Mouse (Mus musculus) kidney, adult 11 months (tissue): ENCODE measurements around the gene Oas1h.
A peak's percentile ranks its signal among the peaks of the same experiment; 100 is the strongest.
"Not testable (repeated sequence)": the region's sequence is repeated elsewhere in the genome, so short reads cannot be mapped to it uniquely, and the experiment has no call there.

Source experiments
- DNase-seq: peaks from one replicate; pipeline ENCODE4 v3.0.0; 2022

The Oas1h gene

GRCm38 (mm10) chr5:120887413-120887812 lies 26.2 kb downstream of the Oas1h start, which contains the start of gene Oas1g:
Oas1g (minus strand) TSS chr5:120887613.
- not testable (repeated sequence) for DNase-seq

- DNase-seq: no peak
Observed at GRCm38 (mm10) chr5:120887831-120888230, 26.6 kb downstream of the Oas1h start.

- not testable (repeated sequence) for DNase-seq
Observed at GRCm38 (mm10) chr5:120888294-120888815, 27.1 kb downstream of the Oas1h start.

- no peak for DNase-seq
Observed at GRCm38 (mm10) chr5:120890026-120890425, 28.8 kb downstream of the Oas1h start.

GRCm38 (mm10) chr5:120890991-120891390 lies 29.8 kb downstream of the Oas1h start:
- no peak for DNase-seq

- peak; percentile 16 for DNase-seq
Observed at GRCm38 (mm10) chr5:120891566-120892242, 30.5 kb downstream of the Oas1h start.

- no peak for DNase-seq
Observed at GRCm38 (mm10) chr5:120892243-120892660, 31.0 kb downstream of the Oas1h start.

GRCm38 (mm10) chr5:120893866-120894265 lies 32.6 kb downstream of the Oas1h start:
- not testable (repeated sequence) for DNase-seq

GRCm38 (mm10) chr5:120894692-120895091 lies 33.5 kb downstream of the Oas1h start:
- not testable (repeated sequence) for DNase-seq

GRCm38 (mm10) chr5:120895231-120895900 lies 34.1 kb downstream of the Oas1h start:
- no peak for DNase-seq

GRCm38 (mm10) chr5:120898307-120898706 lies 37.1 kb downstream of the Oas1h start:
- DNase-seq: no peak

GRCm38 (mm10) chr5:120898726-120899125 lies 37.5 kb downstream of the Oas1h start:
- no peak for DNase-seq

GRCm38 (mm10) chr5:120900666-120901065 lies 39.4 kb downstream of the Oas1h start:
- DNase-seq: no peak

- DNase-seq: no peak
Observed at GRCm38 (mm10) chr5:120902056-120902455, 40.8 kb downstream of the Oas1h start.

- DNase-seq: not testable (repeated sequence)
Observed at GRCm38 (mm10) chr5:120906791-120907733, 45.8 kb downstream of the Oas1h start, which contains the start of gene Oas1a. Oas1a (minus strand) TSS chr5:120907521.

GRCm38 (mm10) chr5:120908196-120908920 lies 47.1 kb downstream of the Oas1h start:
- DNase-seq: no peak

- DNase-seq: not testable (repeated sequence)
Observed at GRCm38 (mm10) chr5:120914204-120914603, 53.0 kb downstream of the Oas1h start, which contains the start of gene Oas1d. Oas1d (plus strand) TSS chr5:120914536.

- DNase-seq: not testable (repeated sequence)
Observed at GRCm38 (mm10) chr5:120919156-120919935, 58.1 kb downstream of the Oas1h start.

- no peak for DNase-seq
Observed at GRCm38 (mm10) chr5:120920296-120920695, 59.1 kb downstream of the Oas1h start.
